Mouse (Mus musculus): ENCODE results near the gene Ift88. TPM values are rescaled to one million over a fixed set of nuclear protein-coding genes. Genes with fewer than 3 reads are reported as not detected.

Gene Ift88
- polyA plus RNA-seq, 1 experiment from 2014 or later, result 6.3 TPM

DNA sequence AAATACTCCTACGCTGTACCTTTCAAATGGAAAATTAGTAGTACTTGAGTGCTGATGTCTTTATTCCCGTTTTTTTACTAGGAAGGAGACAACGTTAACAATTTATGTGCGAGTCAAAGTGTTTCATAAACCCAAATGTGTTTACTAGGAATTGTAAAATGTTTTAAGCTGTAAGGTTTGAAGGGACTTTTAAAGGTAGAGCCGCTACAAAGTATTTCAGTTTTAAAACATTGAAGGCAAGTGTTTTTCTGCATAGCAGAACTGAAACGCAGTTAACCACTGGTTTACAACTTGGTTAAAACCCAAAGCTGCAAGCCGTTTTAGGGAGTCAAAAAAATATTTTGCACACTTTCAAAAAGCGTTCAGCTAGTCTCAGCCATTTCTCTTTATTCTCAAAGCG lies 99.9 kb downstream of the Ift88 start:
- no peak overlapping the region for H3K4me2 ChIP-seq
- no peaks in the 10 kb centered on the region for H3K36me3 ChIP-seq

DNA sequence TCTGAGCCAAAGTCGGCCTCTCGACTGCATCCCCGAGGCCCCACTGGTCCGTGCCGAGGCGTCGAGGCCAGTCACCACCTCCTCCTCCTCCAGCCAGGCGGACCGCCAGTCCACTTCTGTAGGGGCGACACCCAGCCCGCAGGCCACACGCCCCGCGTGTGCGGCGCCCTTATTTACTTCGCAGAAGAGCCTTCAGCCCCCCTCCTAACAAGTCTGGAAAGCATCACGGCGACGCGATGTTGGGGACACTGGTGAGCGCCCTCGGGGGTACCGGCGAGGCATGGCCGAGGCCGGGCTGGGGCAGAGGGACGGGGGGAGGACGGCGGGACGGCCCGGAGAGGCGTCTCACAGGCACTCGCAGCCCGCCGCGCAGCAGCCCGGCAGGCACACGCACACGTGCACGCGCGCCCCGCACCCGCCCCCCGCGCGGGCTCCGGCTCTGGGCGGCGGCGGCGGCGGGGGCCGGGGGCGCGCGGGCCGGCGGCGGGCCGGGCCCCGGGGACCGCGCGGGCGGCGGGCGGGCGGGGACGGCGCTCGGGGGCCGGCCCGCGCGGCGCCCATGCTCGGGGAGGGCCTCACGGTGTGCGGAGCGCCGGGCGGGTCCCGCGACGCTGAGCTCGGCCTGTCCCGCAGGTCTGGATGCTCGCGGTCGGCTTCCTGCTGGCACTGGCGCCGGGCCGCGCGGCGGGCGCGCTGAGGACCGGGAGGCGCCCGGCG lies 101.0 kb downstream of the Ift88 start, which contains the start of gene Il17d:
Gene Il17d, plus strand, starts transcription at position 107 of the 717 bp plus-strand sequence.
- Histone ChIP-seq H3K27me3 (peaks cover 22% of the 10 kb centered on the region), H3K4me3 (peak within 1 kb of the TSS; percentile 83), H3K4me2 (peak within 1 kb of the TSS; percentile 91), H3K4me1 (replicated peaks) (peaks cover 19% of the 10 kb centered on the region), H3K9me3 (replicated peaks) (no peaks in the 10 kb centered on the region), H3K9ac (peak within 1 kb of the TSS; percentile 64), H3K36me3 (no peaks in the 10 kb centered on the region), H3K27ac (no peak within 1 kb of the TSS)
- WGBS, result 1% methylated on average over 86 of the region's 104 CpGs
- ATAC-seq (replicated peaks; ENCODE audit: insufficient number of reproducible peaks, insufficient read depth, low FRiP score, low read depth), result peak; percentile 57

More for the DNA sequence above, 99.9 kb downstream of the Ift88 start:
- no peak overlapping the region for H3K27ac ChIP-seq
- no peak for ATAC-seq (replicated peaks; ENCODE audit: insufficient number of reproducible peaks, insufficient read depth, low FRiP score, low read depth)
- no peaks in the 10 kb centered on the region for H3K9me3 ChIP-seq (replicated peaks)
- H3K9ac ChIP-seq, result no peak overlapping the region
- peaks cover 11% of the 10 kb centered on the region for H3K4me1 ChIP-seq (replicated peaks)
- WGBS, result 91% methylated on average over 9 of the region's 9 CpGs
- H3K4me3 ChIP-seq, result no peak overlapping the region
- peaks cover 22% of the 10 kb centered on the region for H3K27me3 ChIP-seq

DNA sequence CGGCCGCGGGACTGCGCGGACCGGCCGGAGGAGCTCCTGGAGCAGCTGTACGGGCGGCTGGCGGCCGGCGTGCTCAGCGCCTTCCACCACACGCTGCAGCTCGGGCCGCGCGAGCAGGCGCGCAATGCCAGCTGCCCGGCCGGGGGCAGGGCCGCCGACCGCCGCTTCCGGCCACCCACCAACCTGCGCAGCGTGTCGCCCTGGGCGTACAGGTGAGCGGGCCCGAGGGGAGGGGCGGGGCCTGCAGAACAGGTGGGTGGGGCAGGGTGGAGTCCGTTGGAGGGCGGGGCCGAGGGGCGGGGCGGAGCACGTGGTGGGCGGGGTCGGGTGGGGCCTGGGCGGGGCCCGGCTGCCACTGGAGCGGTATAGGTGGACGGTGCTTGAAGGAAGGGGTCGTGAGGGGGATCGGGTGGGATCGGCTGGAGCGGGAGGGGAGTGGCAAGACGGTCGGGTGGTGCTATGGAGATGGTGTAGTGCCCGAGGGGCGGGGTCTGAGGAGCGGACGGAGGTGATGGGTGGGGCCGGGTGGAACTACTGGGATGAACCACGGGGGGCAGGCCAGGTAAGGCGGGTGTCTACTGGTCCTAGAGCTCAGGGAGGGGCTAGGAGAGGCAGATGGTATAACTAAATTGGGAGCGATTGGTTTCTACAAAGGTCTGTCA lies 101.7 kb downstream of the Ift88 start:
- no peak overlapping the region for H3K27ac ChIP-seq
- H3K4me1 ChIP-seq (replicated peaks), result peaks cover 20% of the 10 kb centered on the region
- H3K27me3 ChIP-seq, result peaks cover 22% of the 10 kb centered on the region
- peak overlapping the region; percentile 83 for H3K4me3 ChIP-seq
- ATAC-seq (replicated peaks; ENCODE audit: insufficient number of reproducible peaks, insufficient read depth, low FRiP score, low read depth), result peak; percentile 60
- no peaks in the 10 kb centered on the region for H3K9me3 ChIP-seq (replicated peaks)
- H3K36me3 ChIP-seq, result no peaks in the 10 kb centered on the region
- H3K4me2 ChIP-seq, result peak overlapping the region; percentile 91
- WGBS, result 1% methylated on average over 52 of the region's 60 CpGs
- peak overlapping the region; percentile 64 for H3K9ac ChIP-seq

DNA sequence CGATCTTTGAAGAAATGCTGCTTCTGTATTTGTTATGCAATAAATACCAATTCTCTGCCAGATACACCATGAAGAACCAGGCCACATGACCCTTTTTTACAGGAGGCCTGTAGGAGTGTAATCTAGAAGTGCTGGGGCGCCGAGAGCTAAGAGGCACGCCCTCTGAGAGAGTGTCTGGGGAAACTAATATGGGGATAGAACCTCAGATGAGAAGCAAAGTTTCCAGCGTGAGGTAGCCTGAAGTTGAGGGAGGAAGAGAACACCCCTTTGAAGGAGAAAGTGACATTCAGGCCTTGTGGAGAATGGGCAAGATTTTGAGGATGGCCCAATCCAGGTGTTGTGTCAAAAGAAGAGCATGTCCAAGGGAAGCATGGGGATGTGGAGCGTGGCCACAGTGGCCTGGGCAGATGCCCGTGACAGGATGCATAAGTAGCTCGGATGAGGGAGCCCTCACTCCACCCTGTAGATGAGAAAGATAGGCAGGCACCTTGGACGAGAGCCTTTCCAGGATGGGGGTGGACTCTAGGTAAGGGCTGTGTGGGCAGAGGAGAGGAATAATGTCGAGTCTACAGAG lies 102.3 kb downstream of the Ift88 start:
- Histone ChIP-seq H3K4me1 (replicated peaks) (peaks cover 20% of the 10 kb centered on the region), H3K27me3 (peaks cover 22% of the 10 kb centered on the region), H3K9me3 (replicated peaks) (no peaks in the 10 kb centered on the region), H3K36me3 (no peaks in the 10 kb centered on the region), H3K27ac (no peak overlapping the region), H3K4me2 (peak overlapping the region; percentile 91), H3K9ac (no peak overlapping the region), H3K4me3 (peak overlapping the region; percentile 83)
- 56% methylated on average over 10 of the region's 10 CpGs for whole genome bisulfite sequencing
- ATAC-seq (replicated peaks; ENCODE audit: insufficient number of reproducible peaks, insufficient read depth, low FRiP score, low read depth), result no peak

DNA sequence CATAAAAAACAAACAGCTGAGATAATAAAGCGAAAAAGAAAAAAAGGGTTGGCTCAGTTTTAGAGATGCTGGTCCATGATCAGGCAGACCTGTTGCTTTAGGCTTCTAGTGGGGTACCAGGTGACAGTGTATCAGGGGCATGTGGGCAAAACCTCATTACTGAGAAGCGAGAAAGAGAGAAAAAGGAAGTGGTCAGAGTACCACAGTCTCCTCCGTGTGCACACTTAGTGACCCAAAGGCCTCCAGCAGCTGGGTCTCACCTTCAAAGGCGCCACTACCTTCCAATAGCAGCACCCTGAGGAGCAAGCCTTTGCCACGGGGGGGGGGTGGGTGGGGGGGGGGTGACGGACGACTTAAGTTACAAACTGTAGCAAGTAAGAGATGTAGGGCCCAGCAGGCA lies 103.3 kb downstream of the Ift88 start:
- peaks cover 20% of the 10 kb centered on the region for H3K4me1 ChIP-seq (replicated peaks)
- no peak overlapping the region for H3K27ac ChIP-seq
- H3K9me3 ChIP-seq (replicated peaks), result no peaks in the 10 kb centered on the region
- peaks cover 22% of the 10 kb centered on the region for H3K27me3 ChIP-seq
- H3K4me3 ChIP-seq, result no peak overlapping the region
- H3K9ac ChIP-seq, result no peak overlapping the region
- 43% methylated on average over 7 of the region's 7 CpGs for WGBS
- no peak overlapping the region for H3K4me2 ChIP-seq
- ATAC-seq (replicated peaks; ENCODE audit: insufficient number of reproducible peaks, insufficient read depth, low FRiP score, low read depth), result no peak
- H3K36me3 ChIP-seq, result no peaks in the 10 kb centered on the region

DNA sequence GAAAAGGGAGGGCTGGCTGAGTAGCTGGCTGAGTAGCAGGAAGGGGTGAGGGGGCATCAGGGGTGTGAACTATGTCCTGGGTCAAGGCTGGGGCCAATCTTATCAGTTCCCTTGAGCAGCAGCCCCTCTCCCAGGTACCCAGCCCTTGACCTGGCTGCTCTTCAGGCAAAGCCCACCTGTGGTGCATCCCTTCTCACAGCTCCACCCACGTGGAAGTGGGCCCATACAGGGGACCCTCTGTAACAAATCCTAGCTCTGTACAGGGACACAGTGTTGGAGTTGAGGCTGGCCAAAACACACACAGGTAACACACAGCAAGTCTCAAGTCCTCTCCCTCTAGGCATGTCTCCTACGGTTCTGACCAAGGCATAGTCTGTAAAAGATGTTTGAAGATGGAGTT lies 103.7 kb downstream of the Ift88 start:
- Histone ChIP-seq H3K27me3 (peaks cover 22% of the 10 kb centered on the region), H3K4me1 (replicated peaks) (peaks cover 20% of the 10 kb centered on the region), H3K27ac (no peak overlapping the region), H3K9ac (no peak overlapping the region), H3K4me2 (no peak overlapping the region), H3K4me3 (no peak overlapping the region), H3K9me3 (replicated peaks) (no peaks in the 10 kb centered on the region), H3K36me3 (no peaks in the 10 kb centered on the region)
- WGBS, result 46% methylated on average over 2 of the region's 2 CpGs
- no peak for ATAC-seq (replicated peaks; ENCODE audit: insufficient number of reproducible peaks, insufficient read depth, low FRiP score, low read depth)

DNA sequence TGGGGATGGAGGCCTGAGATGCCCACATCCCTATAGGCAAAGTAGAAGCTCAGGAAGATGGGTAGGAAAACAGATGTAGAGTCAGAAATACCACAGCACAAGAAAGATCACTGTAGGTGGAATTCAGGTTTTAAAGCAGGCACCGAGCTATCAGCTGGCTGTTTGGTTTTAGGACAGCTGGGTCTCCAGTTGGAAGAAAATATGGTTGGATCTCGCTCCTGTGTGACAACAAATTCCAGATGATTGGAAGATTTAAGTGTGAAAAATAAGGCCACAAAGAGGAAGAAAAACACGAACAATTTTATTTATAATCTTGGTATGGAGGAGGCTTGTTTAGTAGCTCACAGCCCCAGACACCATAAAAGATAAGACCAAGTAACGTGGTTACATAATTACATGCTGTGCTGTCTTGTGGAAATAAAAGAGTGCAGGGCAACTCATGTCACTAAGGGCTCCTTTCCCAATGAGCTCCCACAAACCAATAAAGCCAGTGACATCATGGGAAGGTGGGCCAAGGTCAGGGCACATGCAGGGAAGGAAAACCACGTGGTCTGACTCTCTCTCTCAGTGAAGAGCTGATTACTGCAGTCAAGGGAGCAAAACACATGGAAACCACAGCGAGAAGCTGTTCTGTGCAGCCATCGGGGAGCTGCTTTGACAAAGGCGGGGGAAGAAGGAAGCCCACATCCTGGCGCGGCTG lies 105.4 kb downstream of the Ift88 start:
- Histone ChIP-seq H3K27ac (no peak overlapping the region), H3K4me1 (replicated peaks) (peaks cover 29% of the 10 kb centered on the region), H3K9ac (no peak overlapping the region), H3K4me2 (no peak overlapping the region), H3K4me3 (no peak overlapping the region), H3K9me3 (replicated peaks) (no peaks in the 10 kb centered on the region), H3K27me3 (peaks cover 6% of the 10 kb centered on the region), H3K36me3 (no peaks in the 10 kb centered on the region)
- no peak for ATAC-seq (replicated peaks; ENCODE audit: insufficient number of reproducible peaks, insufficient read depth, low FRiP score, low read depth)
- 45% methylated on average over 10 of the region's 10 CpGs for WGBS

DNA sequence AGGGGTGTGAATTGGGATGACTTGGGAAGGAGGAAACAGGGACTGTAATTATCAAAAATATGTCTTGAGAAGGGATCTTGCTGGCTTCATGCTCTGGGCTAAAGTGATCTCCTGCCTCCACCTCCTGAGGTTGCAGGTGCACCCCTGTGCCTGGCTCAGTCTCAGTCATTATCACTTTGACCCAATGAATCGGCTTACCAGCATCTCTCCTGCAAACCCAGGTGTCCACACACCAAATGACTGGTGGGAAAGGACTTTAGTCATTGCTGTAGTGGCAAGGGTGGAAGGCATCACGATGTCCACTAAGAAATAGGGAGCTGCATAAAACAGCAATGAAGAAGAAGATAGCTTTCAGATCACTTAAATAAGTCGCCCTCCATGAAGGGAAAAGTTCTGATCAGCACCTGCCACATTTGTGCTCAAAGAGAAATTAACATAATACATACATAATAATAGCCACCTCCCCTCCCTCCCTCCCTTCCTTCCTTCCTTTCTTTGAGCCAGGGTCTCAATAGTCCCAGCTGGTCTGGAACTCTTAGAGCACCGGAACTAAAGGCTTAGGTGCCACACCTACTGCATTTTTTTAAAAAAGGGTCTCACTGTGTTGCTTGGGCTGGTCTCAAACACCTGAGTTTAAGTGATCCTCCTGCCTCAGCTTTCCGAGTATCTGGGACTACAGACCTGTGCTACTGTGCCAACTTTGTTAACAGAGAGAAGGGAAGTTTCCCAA lies 106.1 kb downstream of the Ift88 start:
- WGBS, result 71% methylated on average over 5 of the region's 5 CpGs
- Histone ChIP-seq H3K4me1 (replicated peaks) (peaks cover 34% of the 10 kb centered on the region), H3K27me3 (peaks cover 6% of the 10 kb centered on the region), H3K27ac (no peak overlapping the region), H3K9me3 (replicated peaks) (no peaks in the 10 kb centered on the region), H3K4me3 (no peak overlapping the region), H3K9ac (no peak overlapping the region), H3K4me2 (no peak overlapping the region), H3K36me3 (no peaks in the 10 kb centered on the region)
- ATAC-seq (replicated peaks; ENCODE audit: insufficient number of reproducible peaks, insufficient read depth, low FRiP score, low read depth), result no peak

DNA sequence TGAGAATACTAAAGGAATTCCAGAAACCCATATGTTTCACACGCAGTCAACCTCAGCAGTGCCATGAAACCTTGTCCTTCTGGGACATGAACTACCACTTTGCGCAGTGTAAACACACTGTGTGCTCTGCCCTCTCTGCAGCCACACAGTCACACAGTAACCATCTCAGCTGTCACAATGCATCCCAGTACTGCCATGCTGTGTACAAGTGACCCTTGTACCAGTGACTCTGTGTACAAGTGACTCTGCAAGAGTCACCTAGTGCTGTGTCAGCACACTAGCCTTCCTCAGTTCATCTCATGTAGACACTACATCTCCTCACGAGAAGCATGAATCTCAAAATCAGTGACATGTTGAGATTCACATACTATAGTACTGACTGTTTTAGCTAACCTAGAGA lies 108.7 kb downstream of the Ift88 start:
- Histone ChIP-seq H3K4me1 (replicated peaks) (peaks cover 50% of the 10 kb centered on the region), H3K27me3 (peaks cover 1% of the 10 kb centered on the region; the same call in 1 of the 2 replicates), H3K36me3 (no peaks in the 10 kb centered on the region), H3K4me3 (no peak overlapping the region), H3K9ac (no peak overlapping the region), H3K27ac (no peak overlapping the region), H3K9me3 (replicated peaks) (no peaks in the 10 kb centered on the region), H3K4me2 (no peak overlapping the region)
- no peak for ATAC-seq (replicated peaks; ENCODE audit: insufficient number of reproducible peaks, insufficient read depth, low FRiP score, low read depth)
- 78% methylated on average over 3 of the region's 3 CpGs for WGBS

DNA sequence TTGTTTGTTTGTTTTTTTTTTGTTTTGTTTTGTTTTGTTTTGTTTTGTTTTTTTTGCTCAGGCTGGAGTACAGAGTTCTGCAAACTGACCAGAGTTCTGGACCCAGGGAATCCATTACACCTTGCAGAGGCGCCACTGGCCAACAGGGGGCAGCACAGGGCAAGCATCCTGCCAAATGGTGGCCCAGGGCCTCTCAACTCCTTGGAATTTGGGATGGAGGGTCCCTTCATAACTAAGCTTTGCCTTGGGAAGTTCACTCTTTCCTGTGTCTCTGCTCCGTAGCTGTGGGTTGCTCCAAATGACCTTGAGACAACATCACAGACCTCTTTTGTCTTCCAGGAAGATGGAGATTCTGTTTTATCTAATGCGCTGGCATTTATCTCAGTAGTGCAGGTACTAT lies 109.4 kb downstream of the Ift88 start:
- ATAC-seq (replicated peaks; ENCODE audit: insufficient number of reproducible peaks, insufficient read depth, low FRiP score, low read depth), result no peak
- H3K4me1 ChIP-seq (replicated peaks), result peaks cover 57% of the 10 kb centered on the region
- H3K4me2 ChIP-seq, result no peak overlapping the region
- no peak overlapping the region for H3K9ac ChIP-seq
- no peaks in the 10 kb centered on the region for H3K9me3 ChIP-seq (replicated peaks)
- 52% methylated on average over 3 of the region's 3 CpGs for WGBS
- no peaks in the 10 kb centered on the region; the same call in 1 of the 2 replicates for H3K27me3 ChIP-seq
- no peak overlapping the region for H3K4me3 ChIP-seq
- H3K36me3 ChIP-seq, result no peaks in the 10 kb centered on the region
- no peak overlapping the region for H3K27ac ChIP-seq

DNA sequence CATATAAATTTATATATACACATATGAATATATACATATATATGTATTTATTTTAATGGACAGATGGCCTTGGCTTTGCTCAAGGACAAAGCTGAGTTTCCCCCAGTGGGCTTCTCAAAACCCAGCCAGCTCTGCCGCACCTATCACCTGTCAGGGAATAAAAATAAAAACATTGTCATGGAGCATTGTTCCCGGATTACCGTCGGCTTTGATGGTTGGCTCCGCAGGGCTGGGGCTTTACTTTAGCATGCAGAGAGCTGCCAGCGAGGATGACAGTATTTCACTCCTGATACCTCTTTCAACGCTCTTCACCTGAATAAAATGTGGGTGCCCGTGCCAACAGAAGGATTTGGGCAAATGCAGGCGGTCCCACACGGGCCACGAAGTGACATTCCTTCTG lies 110.0 kb downstream of the Ift88 start:
- Histone ChIP-seq H3K4me1 (replicated peaks) (peaks cover 56% of the 10 kb centered on the region), H3K4me2 (no peak overlapping the region), H3K9ac (no peak overlapping the region)

More for the DNA sequence above, 110.0 kb downstream of the Ift88 start:
- Histone ChIP-seq H3K27me3 (no peaks in the 10 kb centered on the region; the same call in 1 of the 2 replicates), H3K9me3 (replicated peaks) (no peaks in the 10 kb centered on the region), H3K36me3 (no peaks in the 10 kb centered on the region), H3K4me3 (no peak overlapping the region), H3K27ac (no peak overlapping the region)
- no peak for ATAC-seq (replicated peaks; ENCODE audit: insufficient number of reproducible peaks, insufficient read depth, low FRiP score, low read depth)
- 37% methylated on average over 11 of the region's 11 CpGs for WGBS
